Mouse (Mus musculus) megakaryocyte, embryonic 14.5 days (primary cell): ENCODE measurements at regions not wholly inside any gene's neighbourhood (a gene's known extent, or its start where the extent isn't known, plus 50 kb on each side); places are given as distances from the start of the nearest gene placed in this dataset.
"Not testable (repeated sequence)": the region's sequence is repeated elsewhere in the genome, so short reads cannot be mapped to it uniquely, and the experiment has no call there.

Source experiments
- H3K27me3 ChIP-seq: replicated peaks from 2 replicates; pipeline ENCODE3; 2012; ENCODE audit warnings: inconsistent platforms
- H3K36me3 ChIP-seq: replicated peaks from 2 replicates; pipeline ENCODE3; 2012; ENCODE audit warnings: low read length, inconsistent platforms, mixed read lengths
- H3K4me1 ChIP-seq: 2 replicates; pipeline ENCODE4 v1.6.1; 2012; ENCODE audit warnings: inconsistent platforms
- H3K4me3 ChIP-seq: replicated peaks from 2 replicates; pipeline ENCODE3; 2012; ENCODE audit warnings: moderate library complexity, mild to moderate bottlenecking, inconsistent platforms
- H3K9me3 ChIP-seq: 2 replicates; pipeline ENCODE4 v1.6.1; 2012; ENCODE audit warnings: inconsistent platforms
- FLI1 ChIP-seq: IDR thresholded peaks from 2 replicates; pipeline ENCODE4 v1.6.1; 2012; ENCODE audit warnings: low read length, inconsistent platforms, mixed read lengths
- GATA1 ChIP-seq: IDR thresholded peaks from 3 replicates; pipeline ENCODE4 v1.6.1; 2012; ENCODE audit warnings: mixed read lengths, low read length, inconsistent platforms, borderline replicate concordance

- no peaks in the 10 kb centered on the region for H3K27me3 ChIP-seq
- TF ChIP-seq GATA1 = no peak
- no peak for TF ChIP-seq FLI1
- H3K4me3 ChIP-seq = no peak overlapping the region
- no peaks in the 10 kb centered on the region for H3K9me3 ChIP-seq
- H3K4me1 ChIP-seq = peaks cover 16% of the 10 kb centered on the region
- no peaks in the 10 kb centered on the region for H3K36me3 ChIP-seq
Observed at GRCm38 (mm10) chr13:5634960-5635359, 226.3 kb upstream of the Klf6 start.

DNA sequence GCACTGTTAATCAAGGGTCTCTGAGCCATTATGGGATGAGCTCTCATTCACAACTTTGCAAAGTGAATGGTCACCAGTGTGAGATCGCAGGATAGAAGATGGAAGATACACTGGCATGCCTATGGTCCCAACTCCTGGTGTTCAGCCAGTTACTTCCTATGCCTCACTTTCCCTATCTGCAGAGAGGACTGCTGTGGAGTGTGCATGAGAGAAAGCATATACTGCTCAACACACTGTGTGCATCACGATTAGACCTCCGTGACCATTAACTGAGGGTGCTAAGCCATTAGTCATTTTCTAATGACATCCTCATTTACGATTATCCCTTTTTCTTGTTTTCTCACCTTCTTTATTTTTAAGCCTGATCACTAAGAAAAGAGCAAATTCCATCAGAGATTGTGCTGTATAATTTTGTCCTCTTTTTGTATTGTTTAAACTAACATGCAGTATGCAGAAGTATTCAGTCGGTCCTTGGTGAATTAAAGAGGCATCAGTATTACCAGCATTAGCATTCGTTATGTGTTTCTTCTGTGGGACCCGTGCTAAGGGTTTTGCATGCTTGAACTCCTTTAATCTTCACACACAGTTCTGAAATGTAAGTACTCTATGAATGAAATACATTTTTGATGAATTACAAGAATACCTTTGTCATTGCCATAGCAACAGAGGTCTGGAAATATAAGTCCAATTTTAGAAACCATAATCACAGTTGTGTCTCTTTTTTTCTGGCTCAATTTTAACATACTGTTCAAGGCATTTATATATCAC lies 219.4 kb upstream of the Klf6 start:
- Histone ChIP-seq H3K4me1 (no peaks in the 10 kb centered on the region; the same call in 1 of the 2 replicates), H3K36me3 (no peaks in the 10 kb centered on the region), H3K9me3 (no peaks in the 10 kb centered on the region), H3K4me3 (no peak overlapping the region), H3K27me3 (no peaks in the 10 kb centered on the region)
- TF ChIP-seq GATA1 = no peak
- no peak for TF ChIP-seq FLI1

DNA sequence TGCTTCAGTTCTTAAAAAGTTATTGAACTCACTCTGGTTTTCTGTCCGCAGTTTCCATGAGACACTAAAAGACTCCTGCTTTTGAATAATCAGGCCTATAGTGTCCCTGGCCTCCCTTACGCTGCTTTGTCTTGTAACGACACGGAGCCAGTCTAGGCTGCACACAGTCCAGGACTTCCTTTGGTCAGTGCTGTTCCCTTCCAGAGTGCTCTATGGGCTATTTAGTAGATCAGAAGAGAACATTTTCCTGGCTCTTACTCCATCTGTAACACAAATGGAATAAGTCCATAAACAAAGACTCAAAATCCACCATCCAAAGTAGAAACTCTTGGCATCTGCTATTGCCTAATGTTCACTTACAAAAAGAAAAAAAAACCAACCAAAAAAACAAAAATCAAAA lies 213.0 kb upstream of the Klf6 start:
- H3K27me3 ChIP-seq = no peaks in the 10 kb centered on the region
- no peaks in the 10 kb centered on the region for H3K4me1 ChIP-seq
- H3K36me3 ChIP-seq = no peaks in the 10 kb centered on the region
- no peaks in the 10 kb centered on the region for H3K9me3 ChIP-seq
- no peak for TF ChIP-seq FLI1
- no peak for TF ChIP-seq GATA1
- H3K4me3 ChIP-seq = no peak overlapping the region

DNA sequence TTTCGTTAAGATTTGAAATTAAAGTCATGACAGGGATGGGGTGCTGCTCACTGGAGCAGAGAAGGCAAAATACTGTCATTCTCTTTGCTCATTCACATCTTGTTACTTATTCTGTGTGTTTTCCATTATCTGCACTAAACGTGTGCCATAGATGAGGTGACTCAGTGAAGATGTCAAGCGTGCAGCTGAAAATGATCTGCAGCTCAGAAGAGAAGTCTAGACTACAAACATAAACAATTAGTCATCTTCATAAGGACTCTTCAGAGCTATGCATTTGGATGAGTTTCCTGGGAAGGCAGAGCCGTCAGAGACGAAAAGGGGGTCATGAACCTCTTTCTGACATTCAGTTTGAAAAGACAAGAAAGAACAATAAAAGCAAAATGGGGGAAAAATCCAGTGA lies 203.7 kb upstream of the Klf6 start:
- no peak overlapping the region for H3K4me3 ChIP-seq
- no peaks in the 10 kb centered on the region for H3K36me3 ChIP-seq
- H3K9me3 ChIP-seq = no peaks in the 10 kb centered on the region
- no peak for TF ChIP-seq FLI1
- no peak for TF ChIP-seq GATA1
- H3K27me3 ChIP-seq = no peaks in the 10 kb centered on the region
- H3K4me1 ChIP-seq = peaks cover 17% of the 10 kb centered on the region

DNA sequence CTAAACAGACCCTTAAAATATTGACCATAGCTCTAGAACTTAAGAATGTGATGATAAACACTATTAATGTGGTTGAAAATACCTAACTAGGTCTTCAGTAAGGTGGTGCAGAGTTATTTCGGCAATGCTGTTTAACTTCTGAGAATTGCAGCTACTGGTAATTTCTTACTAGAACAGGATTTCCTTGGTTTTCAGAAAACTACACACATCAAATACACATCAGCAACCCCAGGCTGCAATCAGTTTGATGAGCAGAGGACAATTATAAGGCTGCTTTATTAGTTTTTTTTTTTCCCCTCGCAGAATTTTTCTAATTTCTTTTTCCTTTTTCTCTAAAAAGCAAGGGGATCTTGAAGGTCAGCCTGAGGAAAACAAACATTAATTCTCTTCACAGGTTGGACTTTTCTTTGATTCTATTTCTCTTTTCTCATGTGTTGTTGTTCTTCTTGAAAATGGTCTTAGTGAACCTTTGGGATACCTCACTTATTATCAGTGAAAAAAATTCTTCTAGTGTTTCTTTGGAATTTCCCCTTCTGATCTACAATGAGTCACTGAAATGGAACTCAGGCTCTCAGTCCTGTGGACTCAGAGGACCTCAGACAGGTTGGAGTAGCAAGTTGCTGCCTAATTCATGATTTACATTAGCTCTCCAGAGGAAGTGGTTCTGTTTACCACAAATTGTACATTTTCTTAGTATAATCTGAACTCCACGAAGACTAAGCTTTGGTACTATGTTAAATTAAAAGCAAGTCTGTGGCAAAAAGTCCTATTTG lies 194.9 kb upstream of the Klf6 start:
- peaks cover 15% of the 10 kb centered on the region; the same call in 1 of the 2 replicates for H3K4me1 ChIP-seq
- no peak overlapping the region for H3K4me3 ChIP-seq
- no peaks in the 10 kb centered on the region for H3K36me3 ChIP-seq
- no peaks in the 10 kb centered on the region for H3K9me3 ChIP-seq
- no peak for TF ChIP-seq FLI1
- TF ChIP-seq GATA1 = no peak
- no peaks in the 10 kb centered on the region for H3K27me3 ChIP-seq

- Histone ChIP-seq H3K27me3 (no peaks in the 10 kb centered on the region), H3K4me3 (no peak overlapping the region), H3K36me3 (no peaks in the 10 kb centered on the region), H3K4me1 (peaks cover 7% of the 10 kb centered on the region), H3K9me3 (no peaks in the 10 kb centered on the region)
- no peak for TF ChIP-seq GATA1
- TF ChIP-seq FLI1 = no peak
Observed at GRCm38 (mm10) chr13:5675668-5676067, 185.6 kb upstream of the Klf6 start.

DNA sequence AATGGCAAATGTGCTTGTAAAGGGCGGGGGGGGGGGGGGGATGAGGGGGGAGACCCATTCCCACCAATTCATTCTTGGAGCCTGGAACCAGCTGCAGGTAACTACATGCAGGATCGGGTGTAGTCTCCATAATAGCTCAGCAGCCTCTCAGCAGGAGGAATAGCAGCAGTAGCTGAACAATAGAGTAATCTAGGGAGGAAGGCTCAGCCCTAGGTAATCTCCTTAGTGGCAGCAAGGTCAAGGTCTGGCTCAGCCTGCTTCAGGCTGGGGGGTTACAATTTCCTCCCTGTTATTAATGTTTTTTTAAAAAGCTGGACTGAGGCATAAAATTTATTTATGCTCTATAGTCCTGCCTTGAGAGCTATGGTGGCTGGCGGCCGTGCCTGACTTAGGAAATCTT lies 171.2 kb upstream of the Klf6 start:
- Histone ChIP-seq H3K27me3 (no peaks in the 10 kb centered on the region), H3K4me3 (no peak overlapping the region), H3K4me1 (no peaks in the 10 kb centered on the region), H3K9me3 (peaks cover 17% of the 10 kb centered on the region), H3K36me3 (peaks cover 2% of the 10 kb centered on the region)
- TF ChIP-seq GATA1 (no peak), FLI1 (no peak)

DNA sequence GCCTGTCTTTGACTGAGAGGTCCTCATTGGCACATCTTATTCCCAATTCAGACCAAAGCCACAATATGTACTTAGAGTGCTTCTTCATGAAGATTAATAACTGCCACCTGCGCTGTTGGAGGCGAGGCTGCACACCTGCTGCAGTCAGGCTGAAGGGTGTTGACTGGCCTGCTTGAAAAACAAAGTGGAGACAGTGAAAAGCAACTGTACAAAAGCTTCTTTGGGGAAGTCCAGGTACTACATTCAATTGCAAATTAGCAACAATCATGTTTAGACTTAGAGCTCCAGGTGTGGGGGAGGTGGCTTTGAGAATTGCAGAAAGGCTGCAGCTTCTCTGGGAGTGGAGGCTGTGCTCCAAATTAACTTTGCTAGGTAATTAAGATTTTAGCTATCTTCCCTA lies 170.6 kb upstream of the Klf6 start:
- not testable (repeated sequence) for H3K4me3 ChIP-seq, H3K27me3 ChIP-seq, H3K4me1 ChIP-seq, H3K36me3 ChIP-seq
- H3K9me3 ChIP-seq = peaks cover 17% of the 10 kb centered on the region

DNA sequence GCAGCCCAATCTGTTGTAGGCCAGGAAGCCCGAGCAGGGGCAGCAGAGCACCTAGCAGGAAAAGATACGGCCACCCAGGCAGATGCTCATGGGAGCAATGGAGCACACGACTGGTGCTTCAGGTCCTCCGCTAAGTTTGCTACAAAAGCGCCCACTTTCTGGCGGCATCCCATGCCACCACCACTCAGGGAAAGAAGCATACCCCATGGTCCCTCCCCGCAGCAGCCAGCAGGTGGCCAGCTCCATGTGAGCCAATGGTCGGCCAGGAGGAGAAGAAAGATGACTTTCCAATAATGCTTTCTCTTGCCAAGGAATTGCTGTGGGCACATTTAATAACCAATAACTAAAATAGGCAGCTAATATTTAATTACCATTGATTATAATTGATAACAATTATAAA lies 166.7 kb upstream of the Klf6 start:
- H3K9me3 ChIP-seq = peaks cover 17% of the 10 kb centered on the region
- H3K27me3 ChIP-seq = no peaks in the 10 kb centered on the region
- H3K4me1 ChIP-seq = no peaks in the 10 kb centered on the region; the same call in 1 of the 2 replicates
- H3K36me3 ChIP-seq = peaks cover 2% of the 10 kb centered on the region
- TF ChIP-seq FLI1 = no peak
- TF ChIP-seq GATA1 = no peak
- no peak overlapping the region for H3K4me3 ChIP-seq

- not testable (repeated sequence) for H3K4me3 ChIP-seq, H3K36me3 ChIP-seq, H3K27me3 ChIP-seq, H3K4me1 ChIP-seq
- peaks cover 12% of the 10 kb centered on the region for H3K9me3 ChIP-seq
Observed at GRCm38 (mm10) chr13:5695581-5695980, 165.7 kb upstream of the Klf6 start.
